Mouse (Mus musculus) urinary bladder, postnatal 14 days (tissue): ENCODE measurements at regions not wholly inside any gene's neighbourhood (a gene's known extent, or its start where the extent isn't known, plus 50 kb on each side); places are given as distances from the start of the nearest gene placed in this dataset.
"Not testable (repeated sequence)": the region's sequence is repeated elsewhere in the genome, so short reads cannot be mapped to it uniquely, and the experiment has no call there.

Source experiments
- DNase-seq: peaks from one replicate; pipeline ENCODE4 v3.0.0; 2021; ENCODE audit warnings: low spot score

- DNase-seq: no peak
These were observed 143.2 kb downstream of the Gm815 start for GRCm38 (mm10) chr19:27028834-27029233.

GRCm38 (mm10) chr19:27031030-27031700, 145.5 kb downstream of the Gm815 start:
- no peak for DNase-seq

GRCm38 (mm10) chr19:27032621-27033020, 146.9 kb downstream of the Gm815 start:
- DNase-seq: no peak

- no peak for DNase-seq
These were observed 152.6 kb downstream of the Gm815 start for GRCm38 (mm10) chr19:27038298-27038697.

- no peak for DNase-seq
These were observed 154.8 kb downstream of the Gm815 start for GRCm38 (mm10) chr19:27040321-27041025.

DNA sequence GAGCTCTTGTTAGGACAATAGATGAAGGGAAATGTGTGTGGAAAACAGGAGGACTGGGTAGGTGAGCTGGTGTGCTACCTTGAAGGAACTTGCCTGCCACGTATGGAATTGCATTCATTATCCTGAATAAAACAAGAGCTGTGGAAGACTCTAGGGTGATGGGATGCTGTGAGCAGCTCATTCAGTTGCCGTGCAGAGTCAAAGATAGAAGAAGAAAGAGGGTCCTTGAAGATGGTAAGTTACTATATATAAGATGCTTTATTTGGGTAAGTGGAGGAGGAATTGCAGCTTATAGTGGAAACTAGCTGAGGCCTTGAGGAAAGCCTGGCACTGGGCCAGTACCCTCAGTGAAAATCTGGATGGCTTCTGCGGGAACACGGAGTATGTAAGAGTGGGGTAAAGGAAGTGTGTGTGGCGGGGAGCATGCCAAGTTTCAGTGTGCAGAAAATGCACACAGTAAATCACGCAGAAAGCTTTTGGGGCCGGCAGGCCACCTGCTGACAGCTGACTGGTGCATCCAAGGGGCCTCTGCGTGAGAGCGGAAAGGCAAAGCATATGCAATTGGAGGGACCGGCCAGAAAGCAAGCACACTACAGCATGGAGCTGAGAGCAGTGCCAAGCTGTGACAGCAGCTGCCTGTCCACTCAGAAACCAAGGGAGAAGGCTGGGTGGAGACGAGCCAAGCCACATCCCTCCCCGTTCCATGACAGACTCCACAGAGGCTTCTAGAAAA, 149.7 kb upstream of the Vldlr start:
- peak; percentile 4 for DNase-seq

DNA sequence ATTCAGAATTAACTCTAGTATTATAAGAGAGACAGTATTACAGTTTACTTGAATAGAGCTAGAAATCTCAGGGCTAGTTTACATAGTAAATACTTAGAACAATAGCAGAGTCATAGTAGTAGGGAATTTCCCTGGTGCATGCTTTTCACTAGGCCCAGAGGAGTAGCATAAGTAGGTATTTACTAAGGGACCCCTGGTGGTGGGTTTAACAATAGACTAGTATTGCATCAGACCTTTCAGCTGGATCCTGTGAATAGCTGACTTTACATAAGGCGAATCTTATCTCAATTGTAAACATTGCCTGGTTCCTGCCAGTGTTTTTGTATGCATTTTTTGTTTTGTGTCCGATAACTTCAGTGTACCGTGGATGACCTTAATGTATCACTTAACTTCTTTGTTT, 143.0 kb upstream of the Vldlr start:
- DNase-seq: no peak

DNA sequence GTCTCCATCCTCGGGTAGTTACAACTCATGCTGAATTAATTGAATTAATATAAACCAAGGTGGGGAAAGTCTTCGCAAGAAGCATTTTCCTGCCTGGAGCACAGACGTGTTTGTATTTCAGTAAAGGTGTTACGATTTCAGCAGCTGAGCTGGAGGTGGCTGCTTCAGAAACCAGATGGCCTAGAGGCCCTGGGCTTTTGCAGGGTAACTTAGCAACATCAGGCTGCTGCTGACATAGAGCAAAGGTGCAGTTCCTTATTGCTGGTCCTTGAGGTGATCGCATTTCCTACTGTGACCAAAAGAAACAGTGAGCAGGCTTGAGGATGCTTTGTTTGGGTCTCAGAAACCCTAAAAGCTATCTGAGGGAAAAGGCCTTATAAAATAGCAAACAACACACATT, 141.3 kb upstream of the Vldlr start:
- no peak for DNase-seq

DNA sequence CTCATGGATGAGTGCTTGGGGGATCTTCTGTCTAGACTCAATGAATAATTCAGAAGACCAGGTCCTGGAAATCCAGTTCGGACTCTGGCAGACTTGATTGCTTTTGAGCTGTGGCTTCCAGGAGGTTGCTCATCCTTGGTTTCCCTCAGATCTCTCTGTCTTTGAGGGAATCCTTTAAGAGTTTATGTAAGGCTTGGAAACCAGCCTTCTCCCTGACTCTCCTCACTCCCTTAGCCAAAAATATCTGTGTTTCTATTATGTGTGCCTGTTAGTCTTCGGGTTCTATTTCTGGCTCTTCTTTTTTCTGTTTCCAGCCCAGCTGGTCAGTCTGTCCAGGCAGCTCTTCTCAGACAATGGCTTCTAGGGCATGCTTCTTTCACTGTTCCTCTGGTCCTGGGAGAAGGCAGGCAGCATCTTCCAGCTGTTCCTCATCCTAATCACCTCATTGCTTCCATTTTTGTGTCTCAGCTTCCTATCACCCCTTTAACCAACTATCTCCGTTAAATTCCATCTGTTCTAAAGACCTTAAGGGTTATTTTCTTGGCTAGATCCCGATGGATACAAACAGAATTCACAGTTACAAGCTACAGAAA, 139.3 kb upstream of the Vldlr start:
- DNase-seq: no peak

DNA sequence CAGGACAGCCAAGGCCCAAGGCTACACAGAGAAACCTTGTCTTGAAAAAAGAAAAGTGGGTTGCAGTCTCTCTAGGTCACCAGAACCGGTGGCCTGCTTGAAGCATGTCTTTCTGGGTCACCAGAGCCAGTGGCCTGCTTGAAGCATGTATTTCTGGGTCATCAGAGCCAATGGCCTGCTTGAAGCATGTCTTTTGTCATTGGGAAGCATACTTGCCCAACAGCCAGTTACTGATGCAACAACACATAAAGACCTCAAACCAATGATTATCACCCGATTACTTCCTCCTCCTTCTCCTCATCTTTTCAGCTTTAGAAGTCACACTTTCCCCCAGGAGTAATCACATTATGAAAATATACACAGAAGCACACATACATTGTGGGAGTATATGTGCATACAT, 128.9 kb upstream of the Vldlr start:
- no peak for DNase-seq

DNA sequence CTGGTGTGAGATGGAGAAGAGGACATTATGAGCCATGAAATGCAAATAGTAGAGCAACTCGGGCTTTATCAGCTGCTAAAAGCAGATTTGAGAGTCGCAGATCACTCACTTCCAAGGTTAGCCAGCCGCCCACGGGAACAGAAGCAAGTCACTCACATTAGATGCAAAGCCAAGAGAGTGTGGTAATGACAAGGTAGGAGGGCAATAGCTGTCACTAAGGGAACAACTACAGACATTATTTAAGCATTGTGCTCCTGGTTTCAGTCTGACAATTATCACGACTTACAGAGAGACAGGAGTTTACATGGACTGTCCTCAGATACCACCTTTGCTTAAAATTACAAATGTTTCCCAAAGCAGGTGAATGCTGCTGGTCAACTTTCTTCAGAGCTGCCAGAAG, 128.5 kb upstream of the Vldlr start:
- no peak for DNase-seq

DNA sequence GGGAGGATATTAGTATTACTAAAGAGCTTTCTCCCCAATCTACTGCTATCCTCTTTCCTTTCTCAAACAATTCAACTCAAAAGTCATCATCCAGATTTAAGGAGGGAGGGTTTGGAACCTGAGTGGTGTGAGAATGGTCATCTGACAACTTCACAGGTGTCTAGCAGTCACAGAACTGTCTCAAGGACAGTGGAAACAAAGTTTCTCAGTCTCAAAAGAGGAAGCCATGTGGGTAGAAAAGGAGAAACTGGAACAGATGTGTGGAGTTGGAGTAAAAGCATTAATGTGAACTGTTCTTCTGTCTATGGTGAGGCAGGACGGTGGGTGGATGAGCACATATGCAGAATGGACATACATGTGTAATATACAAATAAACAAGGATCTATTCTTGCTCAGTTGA, 127.2 kb upstream of the Vldlr start:
- DNase-seq: no peak

GRCm38 (mm10) chr19:27091603-27092002, 124.7 kb upstream of the Vldlr start:
- no peak for DNase-seq

- no peak for DNase-seq
These were observed 121.4 kb upstream of the Vldlr start for GRCm38 (mm10) chr19:27094777-27095478.

DNA sequence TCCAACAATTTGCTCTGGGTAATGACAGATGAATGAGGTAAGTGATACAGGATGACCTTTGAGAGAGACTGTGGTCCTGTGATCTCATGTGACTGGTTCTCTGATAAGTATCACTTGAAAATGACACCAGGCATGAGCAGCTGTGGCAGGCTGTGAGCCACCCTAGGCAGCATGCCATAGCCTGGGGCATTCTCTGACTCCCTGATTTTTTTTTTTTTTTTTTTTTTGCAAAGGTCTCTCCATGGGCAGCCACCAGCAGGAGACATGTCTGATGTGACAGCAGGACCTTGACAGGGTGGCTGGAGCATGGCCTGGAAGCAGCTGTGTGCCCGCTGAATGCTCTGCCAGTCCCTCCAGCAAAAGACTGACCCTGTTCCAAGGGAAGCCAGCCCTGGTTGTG, 116.4 kb upstream of the Vldlr start:
- DNase-seq: no peak

GRCm38 (mm10) chr19:27110437-27110836, 105.8 kb upstream of the Vldlr start:
- DNase-seq: no peak

DNA sequence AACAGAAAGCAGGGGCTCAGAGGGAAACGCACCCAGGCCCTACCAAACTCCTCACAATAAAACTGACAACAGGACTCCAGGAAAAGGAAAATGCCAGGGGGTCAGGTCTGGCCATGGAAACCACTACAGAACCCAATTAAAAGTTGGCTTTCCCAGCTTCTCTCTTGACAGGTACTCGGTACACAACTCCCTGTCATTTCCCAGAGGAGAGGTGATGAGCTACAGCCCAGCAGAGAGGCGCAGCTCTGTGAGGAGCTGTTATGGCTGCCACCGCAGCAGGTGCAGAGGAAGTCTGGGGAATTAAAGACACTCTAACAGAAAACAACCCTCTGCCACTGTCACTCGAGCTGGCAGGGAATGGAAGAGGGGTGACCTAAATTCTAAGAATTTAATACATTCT, 95.4 kb upstream of the Vldlr start:
- no peak for DNase-seq

DNA sequence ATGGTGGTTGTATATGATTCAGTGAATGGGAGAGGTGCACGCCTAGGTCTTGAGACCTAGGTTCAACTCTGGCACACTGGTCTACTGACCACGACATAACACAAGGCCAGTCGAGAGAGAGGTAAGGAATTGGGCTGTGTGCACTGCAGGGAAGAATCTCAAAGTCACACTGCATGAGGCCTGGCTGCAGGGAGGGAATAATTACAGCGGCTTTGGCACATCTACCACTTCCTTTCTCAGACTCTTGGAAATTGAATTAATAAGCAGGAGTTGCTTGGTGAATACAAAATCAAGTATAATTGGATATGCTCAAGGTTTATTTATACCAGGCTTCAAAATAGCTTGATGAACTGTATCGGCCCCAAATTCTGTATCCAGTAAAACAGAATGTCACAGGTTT, 93.9 kb upstream of the Vldlr start:
- DNase-seq: no peak

DNA sequence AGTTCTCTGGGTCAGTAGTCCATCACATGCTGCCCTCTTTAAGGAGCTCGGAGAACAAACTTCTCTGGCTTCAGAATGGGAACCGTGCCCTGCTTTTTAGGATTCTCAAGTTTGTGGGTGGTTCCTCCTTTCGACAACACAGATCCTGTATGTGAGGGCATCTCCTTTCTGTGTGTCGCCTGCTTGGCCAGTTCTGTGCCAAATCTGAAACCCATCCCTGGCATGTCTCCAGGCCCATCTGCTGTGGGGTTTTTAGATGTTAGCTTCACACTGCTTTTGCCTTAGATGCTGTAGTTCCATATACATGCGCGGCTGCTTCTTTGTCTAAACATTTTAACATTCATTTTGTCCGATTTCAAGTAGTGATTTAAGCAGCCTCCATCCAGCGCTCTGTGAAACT, 93.0 kb upstream of the Vldlr start:
- DNase-seq: no peak

- DNase-seq: peak; percentile 25
These were observed 92.3 kb upstream of the Vldlr start for GRCm38 (mm10) chr19:27123806-27124469.

- not testable (repeated sequence) for DNase-seq
These were observed 87.8 kb upstream of the Vldlr start for GRCm38 (mm10) chr19:27128501-27128900.

DNA sequence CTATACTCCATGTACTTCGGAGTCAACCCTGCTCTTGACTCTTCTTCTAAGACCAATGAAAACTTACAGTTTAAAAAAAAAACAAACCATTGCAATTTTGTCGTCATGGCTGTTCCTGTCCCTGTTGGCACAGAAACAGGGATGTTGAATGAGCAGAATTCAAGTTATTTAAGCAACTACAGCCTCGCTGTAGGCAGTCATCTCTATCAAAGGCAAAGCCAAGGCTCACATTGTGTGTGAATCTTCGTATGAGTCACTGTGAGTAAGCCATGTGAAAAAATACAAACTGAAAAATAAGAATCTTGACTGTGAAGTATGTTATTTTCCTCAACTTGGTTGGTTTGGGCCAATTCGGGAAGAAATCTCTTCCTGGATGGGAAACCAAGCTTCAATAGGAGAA, 81.9 kb upstream of the Vldlr start:
- no peak for DNase-seq
